Mouse (Mus musculus): Measurements from ENCODE around the gene Gm17349.

DNA sequence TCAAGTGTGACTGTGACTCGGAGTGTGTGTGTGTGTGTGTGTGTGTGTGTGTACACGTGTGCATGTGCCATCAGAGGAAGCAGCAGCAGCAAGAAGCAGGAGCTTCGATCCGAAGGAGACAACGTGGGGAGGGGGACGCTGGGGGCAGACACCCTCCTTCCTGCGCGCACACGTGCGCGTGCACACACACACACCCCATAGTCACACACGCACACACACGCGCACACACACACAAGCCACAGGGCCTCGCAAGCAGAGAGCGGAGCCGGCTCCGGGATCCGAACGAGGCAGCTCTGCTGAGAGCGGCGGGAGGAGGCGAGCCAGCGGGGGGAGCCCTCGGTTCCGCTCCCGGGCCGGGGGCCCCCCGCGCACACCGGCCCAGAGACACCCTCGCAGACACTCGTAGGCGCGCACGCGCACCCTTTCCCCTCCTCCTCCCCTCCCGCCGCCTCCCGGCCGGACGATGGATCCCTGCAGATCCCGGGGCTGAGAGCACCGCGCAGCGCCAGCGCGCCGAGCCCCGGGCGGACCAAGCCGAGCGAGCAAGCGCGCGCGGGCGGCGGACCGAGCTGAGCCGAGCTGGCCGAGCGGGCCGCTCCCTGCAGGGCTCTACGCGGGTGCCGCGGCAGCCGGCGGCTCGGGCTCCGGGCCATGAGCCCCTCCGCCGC lies 35.0 kb downstream of the Gm17349 start, which contains the start of gene Asic1:
- no peak for TF ChIP-seq EP300 (IDR thresholded peaks at IDR 0.05; ENCODE audit: low read depth in 1 of 2, low read length in 2 of 2)
- no peak for TF ChIP-seq NELFE (IDR thresholded peaks at IDR 0.05; ENCODE audit: low read depth, low read length)
- no peak for TF ChIP-seq MAZ (IDR thresholded peaks at IDR 0.05; ENCODE audit: low read depth, low read length)
- no peak for TF ChIP-seq GATA1 (IDR thresholded peaks at IDR 0.05; ENCODE audit: low read depth, low read length)
- TF ChIP-seq TBP (IDR thresholded peaks at IDR 0.05; ENCODE audit: low read depth, low read length) = no peak
- no peak for TF ChIP-seq POLR2A (IDR thresholded peaks at IDR 0.05; ENCODE audit: control insufficient read depth in 1 of 2, insufficient read depth in 1 of 2, low read depth in 1 of 2, low read length in 2 of 2, poor library complexity in 1 of 2)
- no peak for TF ChIP-seq UBTF (IDR thresholded peaks at IDR 0.05; ENCODE audit: borderline replicate concordance, insufficient read depth, low read depth, low read length)
- no peak for TF ChIP-seq USF2 (IDR thresholded peaks at IDR 0.05; ENCODE audit: borderline replicate concordance in 1 of 2, insufficient read depth in 1 of 2, low read depth in 1 of 2, low read length in 2 of 2)
- TF ChIP-seq KAT2A (conservative IDR thresholded peaks at IDR 0.05; ENCODE audit: low read depth, low read length) = no peak
- TF ChIP-seq SMC3 (IDR thresholded peaks at IDR 0.05; ENCODE audit: low read depth, low read length) = no peak
- no peak for TF ChIP-seq BHLHE40 (IDR thresholded peaks at IDR 0.05; ENCODE audit: borderline replicate concordance, low read depth, low read length)

Measured in MEL (cell line).